Mouse (Mus musculus): ENCODE measurements at regions not wholly inside any gene's neighbourhood (a gene's known extent, or its start where the extent isn't known, plus 50 kb on each side); places are given as distances from the start of the nearest gene placed in this dataset.

DNA sequence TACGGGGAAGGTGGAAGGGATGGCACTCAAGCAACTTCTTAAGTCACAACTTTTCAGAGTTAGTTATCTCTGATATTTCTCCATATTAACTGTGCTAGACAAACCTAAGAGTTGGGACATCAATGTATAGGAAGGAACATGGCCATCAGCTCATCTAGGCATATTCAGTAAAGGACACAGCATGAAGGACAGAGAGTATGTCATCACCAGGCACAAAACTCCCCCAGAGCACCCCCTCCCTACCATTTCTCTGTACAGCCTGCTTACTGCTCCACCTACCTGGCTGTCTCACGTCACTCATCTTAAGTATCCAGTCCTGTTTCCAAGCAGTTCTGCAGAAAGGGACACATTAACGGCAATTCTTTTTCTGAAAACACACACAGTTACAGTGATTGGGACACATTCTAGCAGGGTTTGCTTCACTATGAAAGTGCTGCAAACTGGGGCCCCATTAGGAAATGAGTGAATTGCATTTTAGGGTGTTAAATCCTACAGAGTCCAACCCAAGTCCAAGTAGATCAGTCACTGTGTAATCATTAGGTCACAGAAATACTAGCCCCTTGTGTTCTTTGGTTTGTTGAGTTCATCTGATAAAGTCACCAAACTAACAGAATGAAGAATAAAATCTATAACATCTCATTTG is 180.7 kb upstream of the Thbs1 start:
- ATAC-seq (ENCODE audit: insufficient number of reproducible peaks, insufficient read depth, low FRiP score, low TSS enrichment, low read depth) = no peak
- no peak overlapping the region for H3K4me2 ChIP-seq
- H3K9ac ChIP-seq = no peak overlapping the region
- no peaks in the 10 kb centered on the region for H3K9me3 ChIP-seq
- no peaks in the 10 kb centered on the region for H3K36me3 ChIP-seq
- no peaks in the 10 kb centered on the region for H3K27me3 ChIP-seq
- 82% methylated on average over 3 of the region's 3 CpGs for WGBS
- H3K4me1 ChIP-seq = no peaks in the 10 kb centered on the region
- no peak overlapping the region for H3K27ac ChIP-seq
- no peak overlapping the region for H3K4me3 ChIP-seq

DNA sequence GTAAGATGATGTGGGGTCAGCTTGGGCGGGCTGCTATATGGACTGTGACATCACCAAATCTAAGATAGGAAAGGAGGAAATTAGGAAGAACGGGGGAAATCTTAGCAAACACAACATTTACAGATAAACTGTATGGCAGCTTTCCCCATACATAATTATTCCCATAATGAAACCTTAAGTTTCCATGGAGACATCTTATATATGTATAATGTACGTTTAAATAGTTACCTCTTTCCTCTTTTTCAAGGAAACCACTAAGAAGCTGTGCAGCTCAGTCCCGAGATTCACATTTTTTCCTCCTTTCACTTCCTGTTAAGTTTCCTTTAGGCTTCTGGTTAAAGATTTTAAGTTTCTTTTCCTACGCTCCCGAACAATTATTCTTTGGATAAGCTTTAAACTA is 175.1 kb upstream of the Thbs1 start:
- ATAC-seq (ENCODE audit: insufficient number of reproducible peaks, insufficient read depth, low FRiP score, low TSS enrichment, low read depth) = no peak
- H3K9me3 ChIP-seq = no peaks in the 10 kb centered on the region
- WGBS = 74% methylated on average over 6 of the region's 6 CpGs
- H3K4me1 ChIP-seq = 0 out of 2 replicates have a peak, but pooled peaks cover 7% of the 10 kb centered on the region
- H3K4me2 ChIP-seq = no peak overlapping the region
- no peak overlapping the region for H3K9ac ChIP-seq
- no peak overlapping the region for H3K27ac ChIP-seq
- no peaks in the 10 kb centered on the region for H3K27me3 ChIP-seq
- no peaks in the 10 kb centered on the region for H3K36me3 ChIP-seq
- H3K4me3 ChIP-seq = no peak overlapping the region

DNA sequence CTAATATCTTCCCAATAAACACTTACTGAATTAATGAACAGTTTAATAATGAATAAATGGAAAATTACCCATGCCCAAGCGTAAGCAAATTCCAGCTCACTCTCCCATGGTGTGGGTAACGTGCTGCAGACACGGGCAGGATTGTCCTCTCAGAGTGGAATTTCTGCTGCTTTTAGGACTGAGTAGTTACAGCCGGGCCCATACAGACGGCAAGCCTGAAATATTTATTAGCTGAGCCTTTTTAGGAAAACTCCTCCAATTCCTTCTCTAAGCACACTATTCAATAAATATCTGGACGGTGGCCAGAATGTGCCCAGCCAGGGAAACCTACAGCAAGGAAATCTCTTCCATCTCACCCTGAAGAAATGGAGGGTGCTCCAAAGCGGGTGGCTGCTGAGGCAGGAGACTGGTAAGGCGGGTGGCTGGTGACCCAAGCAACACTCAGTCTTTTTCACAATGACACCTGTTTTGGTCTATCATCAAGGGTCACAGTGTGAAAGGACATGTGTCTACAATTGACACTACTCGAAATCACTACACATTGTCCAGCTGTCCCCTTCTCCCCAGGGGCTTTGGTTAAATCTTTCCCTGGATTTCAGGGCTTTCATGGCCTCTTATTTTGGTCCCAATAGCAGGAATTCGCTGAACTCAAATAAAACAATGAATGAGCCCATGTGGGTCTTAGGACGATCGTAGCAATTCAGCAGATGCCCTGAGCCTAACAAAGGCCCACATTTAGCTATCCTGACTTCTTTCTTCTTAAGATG is 173.2 kb upstream of the Thbs1 start:
- Histone ChIP-seq H3K27ac (no peak overlapping the region), H3K4me1 (0 out of 2 replicates have a peak, but pooled peaks cover 7% of the 10 kb centered on the region), H3K36me3 (no peaks in the 10 kb centered on the region), H3K9me3 (no peaks in the 10 kb centered on the region), H3K9ac (no peak overlapping the region), H3K27me3 (no peaks in the 10 kb centered on the region), H3K4me3 (no peak overlapping the region), H3K4me2 (no peak overlapping the region)
- 67% methylated on average over 12 of the region's 12 CpGs for WGBS
- ATAC-seq (ENCODE audit: insufficient number of reproducible peaks, insufficient read depth, low FRiP score, low TSS enrichment, low read depth) = no peak

GRCm38 (mm10) chr2:117941517-117942096 is 170.1 kb upstream of the Thbs1 start:
- Histone ChIP-seq H3K9ac (no peak overlapping the region), H3K4me1 (0 out of 2 replicates have a peak, but pooled peaks cover 9% of the 10 kb centered on the region), H3K4me3 (no peak overlapping the region), H3K27me3 (no peaks in the 10 kb centered on the region), H3K27ac (no peak overlapping the region), H3K9me3 (no peaks in the 10 kb centered on the region), H3K4me2 (no peak overlapping the region), H3K36me3 (no peaks in the 10 kb centered on the region)
- no peak for ATAC-seq (ENCODE audit: insufficient number of reproducible peaks, insufficient read depth, low FRiP score, low TSS enrichment, low read depth)
- 52% methylated on average over 6 of the region's 6 CpGs for WGBS

- no peaks in the 10 kb centered on the region for H3K36me3 ChIP-seq
- 49% methylated on average over 5 of the region's 5 CpGs for WGBS
- no peak for ATAC-seq (ENCODE audit: insufficient number of reproducible peaks, insufficient read depth, low FRiP score, low TSS enrichment, low read depth)
- no peak overlapping the region for H3K4me3 ChIP-seq
- H3K4me1 ChIP-seq = 0 out of 2 replicates have a peak, but pooled peaks cover 4% of the 10 kb centered on the region
- no peaks in the 10 kb centered on the region for H3K27me3 ChIP-seq
- H3K27ac ChIP-seq = no peak overlapping the region
- H3K9ac ChIP-seq = no peak overlapping the region
- no peak overlapping the region for H3K4me2 ChIP-seq
- no peaks in the 10 kb centered on the region for H3K9me3 ChIP-seq
These were observed 168.0 kb upstream of the Thbs1 start for GRCm38 (mm10) chr2:117943666-117944065.

DNA sequence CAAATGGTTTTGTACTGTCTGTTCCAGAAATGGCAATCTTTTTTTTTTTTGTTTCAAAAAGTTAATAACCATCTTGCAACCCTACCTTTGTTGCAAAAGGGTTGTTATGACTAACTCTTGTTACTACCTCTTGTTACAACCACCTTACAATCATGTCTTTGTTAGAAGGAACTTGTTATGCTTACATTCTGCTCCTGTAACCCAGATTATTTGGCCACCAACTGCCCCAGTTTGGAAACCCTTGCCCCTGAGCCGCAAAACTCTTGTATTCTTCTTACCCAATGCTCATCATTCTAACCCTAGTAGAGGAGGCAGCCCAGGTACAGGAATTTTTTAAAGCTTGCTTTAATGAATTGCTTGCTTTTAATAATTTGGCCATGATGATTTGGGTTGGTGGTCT is 167.4 kb upstream of the Thbs1 start:
- Histone ChIP-seq H3K4me3 (no peak overlapping the region), H3K4me2 (no peak overlapping the region), H3K4me1 (peaks cover 5% of the 10 kb centered on the region; the same call in 1 of the 2 replicates), H3K9ac (no peak overlapping the region), H3K27me3 (no peaks in the 10 kb centered on the region), H3K36me3 (no peaks in the 10 kb centered on the region), H3K9me3 (no peaks in the 10 kb centered on the region), H3K27ac (no peak overlapping the region)
- ATAC-seq (ENCODE audit: insufficient number of reproducible peaks, insufficient read depth, low FRiP score, low TSS enrichment, low read depth) = no peak
- 92% methylated on average over 1 of the region's 1 CpGs for WGBS

GRCm38 (mm10) chr2:117944942-117945341 is 166.7 kb upstream of the Thbs1 start:
- no peak overlapping the region for H3K4me3 ChIP-seq
- H3K27ac ChIP-seq = no peak overlapping the region
- no peak overlapping the region for H3K4me2 ChIP-seq
- H3K9me3 ChIP-seq = no peaks in the 10 kb centered on the region
- no peaks in the 10 kb centered on the region for H3K36me3 ChIP-seq
- no peaks in the 10 kb centered on the region for H3K27me3 ChIP-seq
- H3K9ac ChIP-seq = no peak overlapping the region
- ATAC-seq (ENCODE audit: insufficient number of reproducible peaks, insufficient read depth, low FRiP score, low TSS enrichment, low read depth) = no peak
- 68% methylated on average over 2 of the region's 2 CpGs for WGBS
- H3K4me1 ChIP-seq = peaks cover 9% of the 10 kb centered on the region

DNA sequence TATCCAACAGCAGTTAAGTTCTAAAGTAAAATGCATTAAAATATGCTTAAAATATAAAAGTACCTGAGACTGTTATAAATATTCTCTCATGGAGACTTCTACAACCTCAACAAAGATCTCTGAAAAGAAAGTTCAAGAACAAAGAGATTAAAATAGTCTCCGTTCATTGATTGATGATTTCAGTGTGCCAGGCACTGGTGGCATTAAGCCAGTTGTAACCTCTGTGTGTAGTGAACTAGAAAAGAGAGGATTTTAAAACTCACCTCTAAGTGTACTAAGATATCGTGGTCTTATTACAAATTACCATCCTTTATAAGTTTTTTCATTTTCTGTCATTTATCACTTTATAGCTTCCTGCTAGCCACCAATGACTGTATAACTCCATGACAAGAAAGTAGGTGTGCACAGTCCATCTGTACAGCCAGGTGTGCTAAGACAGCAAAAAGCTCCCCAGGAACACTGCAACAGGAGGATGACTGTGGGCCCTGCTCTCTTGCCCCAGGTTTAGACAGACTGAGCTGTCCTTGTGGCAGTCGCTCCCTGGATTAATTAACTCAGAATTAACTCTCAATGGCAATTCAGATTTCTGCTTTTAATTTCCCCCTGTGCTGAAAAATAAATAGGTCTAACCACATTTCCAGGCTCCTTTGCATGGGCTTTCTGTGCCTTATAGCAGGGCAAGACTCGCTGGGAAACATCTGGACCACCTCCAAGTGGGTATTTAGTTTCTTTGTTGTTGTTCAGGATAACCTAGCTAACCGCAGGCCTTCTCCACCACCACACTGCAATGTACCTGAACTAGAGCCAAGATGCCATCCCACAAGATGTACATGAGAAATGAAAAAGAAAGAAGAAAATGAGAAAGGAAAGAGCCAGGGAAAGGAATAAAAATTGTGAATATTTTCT is 161.0 kb upstream of the Thbs1 start:
- Histone ChIP-seq H3K9ac (no peak overlapping the region), H3K36me3 (no peaks in the 10 kb centered on the region), H3K9me3 (no peaks in the 10 kb centered on the region), H3K4me2 (peak overlapping the region; percentile 24; the same call in 1 of the 2 replicates), H3K27me3 (no peaks in the 10 kb centered on the region), H3K27ac (peak overlapping the region; percentile 72), H3K4me1 (peaks cover 25% of the 10 kb centered on the region), H3K4me3 (no peak overlapping the region)
- ATAC-seq (ENCODE audit: insufficient number of reproducible peaks, insufficient read depth, low FRiP score, low TSS enrichment, low read depth) = peak; percentile 89
- WGBS = 35% methylated on average over 5 of the region's 5 CpGs

DNA sequence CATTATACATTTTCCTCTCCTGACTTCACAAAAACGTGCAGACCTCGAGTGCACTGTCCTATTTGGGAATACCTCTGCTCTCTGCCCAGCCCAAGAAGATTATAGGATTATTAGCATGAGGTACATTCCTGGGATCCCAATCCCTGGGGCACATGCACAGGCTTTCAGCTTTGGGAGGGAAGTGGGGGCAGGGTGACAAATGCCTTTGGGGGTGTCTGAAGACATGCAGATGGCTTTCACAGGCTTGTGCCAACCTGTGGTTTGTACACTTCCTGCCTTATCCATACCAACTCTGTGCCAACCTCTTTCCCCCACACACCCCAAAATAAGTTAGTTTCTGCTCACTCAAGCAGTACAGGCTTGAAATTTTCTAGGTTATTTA is 160.3 kb upstream of the Thbs1 start:
- ATAC-seq (ENCODE audit: insufficient number of reproducible peaks, insufficient read depth, low FRiP score, low TSS enrichment, low read depth) = 0 out of 2 replicates have a peak, but pooled peaks have one; percentile 44
- Histone ChIP-seq H3K9me3 (no peaks in the 10 kb centered on the region), H3K4me1 (peaks cover 25% of the 10 kb centered on the region), H3K4me2 (0 out of 2 replicates have a peak overlapping the region, but pooled peaks have one; percentile 1), H3K27ac (peak overlapping the region; percentile 72), H3K36me3 (no peaks in the 10 kb centered on the region), H3K9ac (no peak overlapping the region), H3K27me3 (no peaks in the 10 kb centered on the region), H3K4me3 (no peak overlapping the region)
- 16% methylated on average over 2 of the region's 2 CpGs for WGBS

- H3K27ac ChIP-seq = no peak overlapping the region
- H3K27me3 ChIP-seq = no peaks in the 10 kb centered on the region
- ATAC-seq (ENCODE audit: insufficient number of reproducible peaks, insufficient read depth, low FRiP score, low TSS enrichment, low read depth) = no peak
- 87% methylated on average over 4 of the region's 4 CpGs for WGBS
- no peak overlapping the region for H3K4me3 ChIP-seq
- no peak overlapping the region for H3K4me2 ChIP-seq
- H3K9me3 ChIP-seq = no peaks in the 10 kb centered on the region
- peaks cover 10% of the 10 kb centered on the region; the same call in 1 of the 2 replicates for H3K4me1 ChIP-seq
- H3K9ac ChIP-seq = no peak overlapping the region
- H3K36me3 ChIP-seq = no peaks in the 10 kb centered on the region
These were observed 152.9 kb upstream of the Thbs1 start for GRCm38 (mm10) chr2:117958737-117959136.

- H3K27me3 ChIP-seq = no peaks in the 10 kb centered on the region
- H3K9me3 ChIP-seq = no peaks in the 10 kb centered on the region
- no peak overlapping the region for H3K27ac ChIP-seq
- no peak for ATAC-seq (ENCODE audit: insufficient number of reproducible peaks, insufficient read depth, low FRiP score, low TSS enrichment, low read depth)
- no peak overlapping the region for H3K4me2 ChIP-seq
- H3K4me3 ChIP-seq = no peak overlapping the region
- no peaks in the 10 kb centered on the region for H3K36me3 ChIP-seq
- peaks cover 10% of the 10 kb centered on the region; the same call in 1 of the 2 replicates for H3K4me1 ChIP-seq
- H3K9ac ChIP-seq = no peak overlapping the region
These were observed 152.2 kb upstream of the Thbs1 start for GRCm38 (mm10) chr2:117959440-117959839.
